Mouse (Mus musculus) embryonic facial prominence, embryonic 12.5 days (tissue): ENCODE measurements at regions not wholly inside any gene's neighbourhood (a gene's known extent, or its start where the extent isn't known, plus 50 kb on each side); places are given as distances from the start of the nearest gene placed in this dataset.

Experiments
- ATAC-seq: fragments of 200-750 bp; cut with Nextera tagmentation; 2 replicates; pipeline ENCODE4 v1.8.0; 2017; ENCODE audit not compliant: insufficient number of reproducible peaks, insufficient read depth, low FRiP score, low TSS enrichment
- H3K27ac ChIP-seq: fragments of 300-500 bp; sonication (generic); 2 replicates; pipeline ENCODE4 v1.5.1; 2016; ENCODE audit warnings: mild to moderate bottlenecking
- H3K27me3 ChIP-seq: fragments of 300-500 bp; sonication (generic); 2 replicates; pipeline ENCODE4 v1.6.1; 2016; ENCODE audit warnings: mild to moderate bottlenecking, moderate library complexity
- H3K36me3 ChIP-seq: fragments of 300-500 bp; sonication (generic); 2 replicates; pipeline ENCODE4 v1.6.1; 2016; ENCODE audit warnings: mild to moderate bottlenecking
- H3K4me1 ChIP-seq: fragments of 300-500 bp; sonication (generic); 2 replicates; pipeline ENCODE4 v1.6.1; 2016
- H3K4me2 ChIP-seq: fragments of 300-500 bp; sonication (generic); replicated peaks from 2 replicates; pipeline ENCODE4 v1.6.1; 2016; ENCODE audit warnings: mild to moderate bottlenecking, moderate library complexity
- H3K4me3 ChIP-seq: fragments of 300-500 bp; sonication (generic); 2 replicates; pipeline ENCODE4 v1.5.1; 2016; ENCODE audit warnings: mild to moderate bottlenecking
- H3K9ac ChIP-seq: fragments of 300-500 bp; sonication (generic); 2 replicates; pipeline ENCODE4 v1.6.1; 2016; ENCODE audit warnings: mild to moderate bottlenecking, moderate library complexity
- H3K9me3 ChIP-seq: fragments of 300-500 bp; sonication (generic); 2 replicates; pipeline ENCODE4 v1.6.1; 2016; ENCODE audit warnings: mild to moderate bottlenecking, moderate library complexity
- WGBS: fragments of 180-500 bp; shearing (Covaris S2); methylation state at CpG from one replicate; pipeline ENCODE4 v1.1.7; 2016; 5-methylcytosine and 5-hydroxymethylcytosine counted together

DNA sequence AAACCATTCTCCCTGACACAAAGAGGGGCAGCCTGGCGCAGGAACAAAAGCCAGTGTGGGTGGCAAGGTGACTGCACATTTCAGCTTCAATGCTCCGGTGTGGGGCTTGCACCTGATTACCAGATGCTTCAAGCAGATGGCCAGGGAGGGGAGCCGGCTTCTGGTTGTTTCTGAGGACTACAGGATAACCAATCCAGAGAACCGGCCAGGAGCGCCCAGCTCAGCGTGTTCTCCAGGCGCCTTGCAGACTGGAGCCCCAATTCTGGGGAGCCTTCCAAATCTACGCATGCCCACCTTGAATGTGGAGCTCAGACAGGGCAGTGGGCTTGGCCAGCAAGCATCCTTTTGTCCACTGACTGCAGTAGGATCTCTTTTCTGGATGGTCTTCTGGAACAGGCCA is 380.8 kb downstream of the Zfp536 start:
- WGBS, result 87% methylated on average over 8 of the region's 8 CpGs
- Histone ChIP-seq H3K9ac (no peak overlapping the region), H3K27me3 (0 out of 2 replicates have a peak, but pooled peaks cover 6% of the 10 kb centered on the region), H3K4me3 (no peak overlapping the region), H3K9me3 (no peaks in the 10 kb centered on the region), H3K4me1 (no peaks in the 10 kb centered on the region), H3K27ac (no peak overlapping the region), H3K4me2 (no peak overlapping the region), H3K36me3 (no peaks in the 10 kb centered on the region)
- ATAC-seq, result no peak

- WGBS, result 88% methylated on average over 3 of the region's 3 CpGs
- no peaks in the 10 kb centered on the region for H3K4me1 ChIP-seq
- H3K4me3 ChIP-seq, result no peak overlapping the region
- 0 out of 2 replicates have a peak, but pooled peaks cover 6% of the 10 kb centered on the region for H3K27me3 ChIP-seq
- no peak overlapping the region for H3K9ac ChIP-seq
- H3K36me3 ChIP-seq, result no peaks in the 10 kb centered on the region
- no peak for ATAC-seq
- H3K9me3 ChIP-seq, result no peaks in the 10 kb centered on the region
- no peak overlapping the region for H3K27ac ChIP-seq
- H3K4me2 ChIP-seq, result no peak overlapping the region
Measured at GRCm38 (mm10) chr7:37393071-37393470, 380.4 kb downstream of the Zfp536 start.

DNA sequence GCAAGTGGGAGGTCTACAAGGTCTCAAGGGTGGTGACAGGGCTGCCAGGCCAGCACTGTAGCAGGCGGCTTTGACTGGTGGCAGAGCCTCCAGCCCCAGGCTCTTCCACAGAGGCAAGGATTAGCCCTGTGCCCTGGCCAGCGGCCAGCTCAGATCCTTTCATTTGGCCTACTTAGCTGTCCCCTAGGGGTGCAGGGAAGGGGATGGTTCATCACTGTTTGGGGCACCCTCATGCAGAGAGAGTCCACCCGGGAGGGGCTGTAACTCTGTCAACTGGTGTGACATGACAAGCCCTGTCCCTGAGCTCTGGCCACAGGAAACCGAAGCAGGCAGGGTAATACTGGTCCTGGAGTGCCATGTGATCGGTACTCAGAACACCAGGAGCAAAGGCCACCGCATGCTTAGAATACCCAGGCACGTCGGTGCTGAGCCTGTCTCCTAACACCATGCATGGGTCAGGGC is 378.4 kb downstream of the Zfp536 start:
- H3K4me3 ChIP-seq, result no peak overlapping the region
- H3K4me2 ChIP-seq, result no peak overlapping the region
- H3K27me3 ChIP-seq, result 0 out of 2 replicates have a peak, but pooled peaks cover 6% of the 10 kb centered on the region
- H3K4me1 ChIP-seq, result no peaks in the 10 kb centered on the region
- WGBS, result 57% methylated on average over 8 of the region's 8 CpGs
- H3K36me3 ChIP-seq, result no peaks in the 10 kb centered on the region
- H3K9ac ChIP-seq, result no peak overlapping the region
- no peaks in the 10 kb centered on the region for H3K9me3 ChIP-seq
- no peak overlapping the region for H3K27ac ChIP-seq
- no peak for ATAC-seq

- 77% methylated on average over 13 of the region's 13 CpGs for WGBS
- Histone ChIP-seq H3K36me3 (no peaks in the 10 kb centered on the region), H3K4me1 (no peaks in the 10 kb centered on the region), H3K9me3 (no peaks in the 10 kb centered on the region), H3K4me3 (no peak overlapping the region), H3K27me3 (0 out of 2 replicates have a peak, but pooled peaks cover 9% of the 10 kb centered on the region), H3K27ac (no peak overlapping the region), H3K4me2 (no peak overlapping the region), H3K9ac (no peak overlapping the region)
- no peak for ATAC-seq
Measured at GRCm38 (mm10) chr7:37395881-37396513, 377.4 kb downstream of the Zfp536 start.

DNA sequence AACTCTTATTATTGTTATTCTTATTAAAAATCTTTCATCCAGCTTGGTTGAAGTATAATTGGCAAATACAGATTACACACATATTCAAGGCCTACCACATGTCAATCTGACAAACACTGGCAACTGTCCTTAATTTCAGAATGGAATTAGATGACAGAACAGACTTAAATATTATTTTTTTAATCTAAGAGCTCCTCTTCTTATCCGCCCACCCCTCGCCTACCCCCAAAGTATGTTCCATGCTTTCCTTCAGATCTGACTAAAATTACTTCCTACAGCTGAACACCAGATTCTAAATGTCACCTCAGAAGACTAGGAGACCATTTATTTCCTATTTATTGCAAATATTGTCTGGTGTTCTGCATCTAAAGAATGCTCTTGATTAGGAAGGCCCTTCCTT is 370.0 kb downstream of the Zfp536 start:
- H3K4me3 ChIP-seq, result no peak overlapping the region
- H3K36me3 ChIP-seq, result no peaks in the 10 kb centered on the region
- no peaks in the 10 kb centered on the region for H3K9me3 ChIP-seq
- H3K4me1 ChIP-seq, result no peaks in the 10 kb centered on the region
- no peak overlapping the region for H3K27ac ChIP-seq
- 0 out of 2 replicates have a peak, but pooled peaks cover 3% of the 10 kb centered on the region for H3K27me3 ChIP-seq
- no peak for ATAC-seq
- no peak overlapping the region for H3K9ac ChIP-seq
- no peak overlapping the region for H3K4me2 ChIP-seq
- 98% methylated on average over 2 of the region's 2 CpGs for WGBS

- Histone ChIP-seq H3K4me1 (no peaks in the 10 kb centered on the region), H3K36me3 (no peaks in the 10 kb centered on the region), H3K9ac (0 out of 2 replicates have a peak overlapping the region, but pooled peaks have one; percentile 5), H3K27me3 (no peaks in the 10 kb centered on the region), H3K4me2 (no peak overlapping the region), H3K9me3 (no peaks in the 10 kb centered on the region), H3K4me3 (no peak overlapping the region), H3K27ac (no peak overlapping the region)
- WGBS, result 26% methylated on average over 4 of the region's 4 CpGs
- no peak for ATAC-seq
Measured at GRCm38 (mm10) chr7:37413350-37413749, 360.1 kb downstream of the Zfp536 start.

DNA sequence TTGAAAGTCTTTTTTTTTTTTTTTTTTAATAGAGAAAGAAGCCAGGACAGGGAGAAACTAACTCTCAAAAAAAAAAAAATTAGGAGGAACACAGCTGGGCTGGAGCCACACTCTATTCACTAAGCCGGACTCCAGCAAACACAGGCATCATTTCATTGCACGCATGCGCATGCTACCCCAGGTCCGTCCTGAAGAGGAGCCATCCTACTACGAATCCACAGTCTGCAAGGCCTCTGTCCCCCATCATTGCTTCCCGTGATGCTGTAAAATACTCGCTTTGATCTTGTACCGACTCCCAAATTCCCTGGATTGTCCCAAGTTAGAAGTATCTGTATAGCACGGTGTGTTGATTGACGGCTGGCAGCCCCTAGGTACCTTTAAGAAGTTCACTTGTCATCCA is 351.7 kb downstream of the Zfp536 start:
- 74% methylated on average over 10 of the region's 10 CpGs for WGBS
- Histone ChIP-seq H3K4me2 (no peak overlapping the region), H3K36me3 (no peaks in the 10 kb centered on the region), H3K27ac (no peak overlapping the region), H3K27me3 (no peaks in the 10 kb centered on the region), H3K4me1 (no peaks in the 10 kb centered on the region), H3K9ac (no peak overlapping the region), H3K9me3 (no peaks in the 10 kb centered on the region), H3K4me3 (no peak overlapping the region)
- 0 out of 2 replicates have a peak, but pooled peaks have one; percentile 47 for ATAC-seq
